Mouse (Mus musculus) CH12.LX (cell line): ENCODE data around the gene Krtcap3. TPM values are rescaled to one million over a fixed set of nuclear protein-coding genes. Genes with fewer than 3 reads are reported as not detected.

Experiments used
- DNase-seq: peaks from one replicate; pipeline ENCODE4 v3.0.0-alpha.2; 2013; ENCODE audit errors: extremely low read depth
- H3K27ac ChIP-seq: 2 replicates; pipeline ENCODE4 v1.5.1; 2012; ENCODE audit warnings: low read depth, mild to moderate bottlenecking, control low read depth, moderate library complexity; ENCODE audit not compliant: insufficient read depth
- H3K27me3 ChIP-seq: replicated peaks from 2 replicates; pipeline ENCODE3; 2012; ENCODE audit warnings: inconsistent platforms
- H3K36me3 ChIP-seq, 2 experiments: replicated peaks in 1 of 2; 2 replicates each; pipeline versions ENCODE3 to v1.6.1; 2012; ENCODE audit warnings: inconsistent platforms in 1 of 2, low read length in 1 of 2, mild to moderate bottlenecking in 1 of 2, mixed read lengths in 1 of 2, moderate library complexity in 1 of 2; ENCODE audit not compliant: control insufficient read depth in 1 of 2, insufficient read depth in 1 of 2
- H3K4me1 ChIP-seq, 2 experiments: 2 replicates each; pipeline ENCODE4 v1.6.1; 2012; ENCODE audit warnings: inconsistent platforms in 1 of 2, moderate library complexity in 1 of 2; ENCODE audit not compliant: insufficient read depth in 2 of 2, control insufficient read depth in 1 of 2
- H3K4me2 ChIP-seq: 2 replicates; pipeline ENCODE4 v1.6.1; 2012; ENCODE audit warnings: low read depth, mild to moderate bottlenecking, control low read depth; ENCODE audit not compliant: poor library complexity, insufficient read depth, severe bottlenecking
- H3K4me3 ChIP-seq, 3 experiments: fragments of 150-350 bp in 1 of 3; sonication (generic) in 1 of 3; replicated peaks in 1 of 3; 2 replicates each; pipeline versions ENCODE3 to v1.5.1; 2011 to 2012; ENCODE audit warnings: low read depth in 2 of 3, low read length in 2 of 3, mild to moderate bottlenecking in 2 of 3, moderate library complexity in 2 of 3, control low read depth in 1 of 3, improper control_type of control experiment in 1 of 3, inconsistent platforms in 1 of 3, mixed read lengths in 1 of 3; ENCODE audit not compliant: poor library complexity in 1 of 3
- H3K79me2 ChIP-seq: replicated peaks from 2 replicates; pipeline ENCODE4 v1.6.1; 2012; ENCODE audit warnings: mild to moderate bottlenecking, moderate library complexity; ENCODE audit not compliant: control insufficient read depth, poor library complexity, insufficient read depth, severe bottlenecking; ENCODE audit errors: extremely low read depth
- H3K9ac ChIP-seq: 2 replicates; pipeline ENCODE4 v1.6.1; 2012; ENCODE audit warnings: low read depth, mild to moderate bottlenecking, control low read depth, moderate library complexity; ENCODE audit not compliant: insufficient read depth
- H3K9me3 ChIP-seq: replicated peaks from 2 replicates; pipeline ENCODE3; 2012; ENCODE audit warnings: low read length, inconsistent platforms, mixed read lengths
- BHLHE40 ChIP-seq: IDR thresholded peaks from 2 replicates; pipeline ENCODE4 v1.6.1; 2011; ENCODE audit warnings: mild to moderate bottlenecking, low read depth, low read length, improper control_type of control experiment
- CHD1 ChIP-seq: IDR thresholded peaks from 2 replicates; pipeline ENCODE4 v1.6.1; 2012; ENCODE audit warnings: low read depth, low read length, improper control_type of control experiment, inconsistent platforms
- CHD2 ChIP-seq: IDR thresholded peaks from 2 replicates; pipeline ENCODE4 v1.6.1; 2011; ENCODE audit warnings: low read length, improper control_type of control experiment
- E2F4 ChIP-seq: IDR thresholded peaks from 2 replicates; pipeline ENCODE4 v1.6.1; 2011; ENCODE audit warnings: low read depth, low read length, improper control_type of control experiment; ENCODE audit not compliant: insufficient replicate concordance
- ELF1 ChIP-seq: IDR thresholded peaks from 2 replicates; pipeline ENCODE4 v1.6.1; 2014; ENCODE audit warnings: low read depth, mild to moderate bottlenecking, inconsistent platforms, low read length, improper control_type of control experiment
- EP300 ChIP-seq: IDR thresholded peaks from 2 replicates; pipeline ENCODE4 v1.6.1; 2011; ENCODE audit warnings: low read length, improper control_type of control experiment
- ETS1 ChIP-seq: conservative IDR thresholded peaks from 2 replicates; pipeline ENCODE4 v1.6.1; 2012; ENCODE audit warnings: low read depth, mild to moderate bottlenecking, inconsistent platforms, low read length, improper control_type of control experiment, moderate library complexity
- GABPA ChIP-seq: IDR thresholded peaks from 2 replicates; pipeline ENCODE4 v1.6.1; 2012; ENCODE audit warnings: low read depth, low read length, improper control_type of control experiment, inconsistent platforms; ENCODE audit not compliant: insufficient replicate concordance
- IRF4 ChIP-seq: IDR thresholded peaks from 2 replicates; pipeline ENCODE4 v1.6.1; 2014; ENCODE audit warnings: low read depth, mild to moderate bottlenecking, inconsistent platforms, low read length, improper control_type of control experiment
- JUND ChIP-seq: conservative IDR thresholded peaks from 2 replicates; pipeline ENCODE4 v1.6.1; 2011; ENCODE audit warnings: low read depth, low read length, improper control_type of control experiment
- KAT2A ChIP-seq: IDR thresholded peaks from 2 replicates; pipeline ENCODE4 v1.6.1; 2012; ENCODE audit warnings: low read length, improper control_type of control experiment, inconsistent platforms; ENCODE audit not compliant: insufficient replicate concordance
- MAFK ChIP-seq: IDR thresholded peaks from 2 replicates; pipeline ENCODE4 v1.6.1; 2011; ENCODE audit warnings: low read length, improper control_type of control experiment; ENCODE audit not compliant: insufficient replicate concordance
- MAZ ChIP-seq: IDR thresholded peaks from 2 replicates; pipeline ENCODE4 v1.6.1; 2012; ENCODE audit warnings: low read depth, mild to moderate bottlenecking, inconsistent platforms, low read length, improper control_type of control experiment, moderate library complexity
- NELFE ChIP-seq: IDR thresholded peaks from 2 replicates; pipeline ENCODE4 v1.6.1; 2011; ENCODE audit warnings: low read depth, low read length, improper control_type of control experiment
- NRF1 ChIP-seq: IDR thresholded peaks from 2 replicates; pipeline ENCODE4 v1.6.1; 2014; ENCODE audit warnings: low read depth, mild to moderate bottlenecking, inconsistent platforms, low read length, improper control_type of control experiment, moderate library complexity
- POLR2A ChIP-seq: IDR thresholded peaks from 2 replicates; pipeline ENCODE4 v1.6.1; 2011; ENCODE audit warnings: low read depth, mild to moderate bottlenecking, improper control_type of control experiment, low read length
- POLR2AphosphoS2 ChIP-seq: IDR thresholded peaks from 2 replicates; pipeline ENCODE4 v1.6.1; 2011; ENCODE audit warnings: low read depth, low read length, improper control_type of control experiment
- RAD21 ChIP-seq: IDR thresholded peaks from 2 replicates; pipeline ENCODE4 v1.6.1; 2011; ENCODE audit warnings: low read depth, mild to moderate bottlenecking, low read length, improper control_type of control experiment, moderate library complexity
- RCOR1 ChIP-seq: conservative IDR thresholded peaks from 2 replicates; pipeline ENCODE4 v1.6.1; 2012; ENCODE audit warnings: low read depth, mild to moderate bottlenecking, inconsistent platforms, low read length, improper control_type of control experiment
- SIN3A ChIP-seq: IDR thresholded peaks from 2 replicates; pipeline ENCODE4 v1.6.1; 2012; ENCODE audit warnings: low read length, improper control_type of control experiment, inconsistent platforms
- TBP ChIP-seq: conservative IDR thresholded peaks from 2 replicates; pipeline ENCODE4 v1.6.1; 2011; ENCODE audit warnings: low read depth, low read length, improper control_type of control experiment
- TCF12 ChIP-seq: IDR thresholded peaks from 2 replicates; pipeline ENCODE4 v1.6.1; 2014; ENCODE audit warnings: low read depth, mild to moderate bottlenecking, inconsistent platforms, low read length, improper control_type of control experiment
- UBTF ChIP-seq: IDR thresholded peaks from 2 replicates; pipeline ENCODE4 v1.6.1; 2012; ENCODE audit warnings: low read depth, mild to moderate bottlenecking, inconsistent platforms, low read length, improper control_type of control experiment, moderate library complexity
- USF2 ChIP-seq: conservative IDR thresholded peaks from 2 replicates; pipeline ENCODE4 v1.6.1; 2011; ENCODE audit warnings: low read depth, low read length, improper control_type of control experiment
- ZC3H11A ChIP-seq: IDR thresholded peaks from 2 replicates; pipeline ENCODE4 v1.6.1; 2012; ENCODE audit warnings: low read depth, mild to moderate bottlenecking, inconsistent platforms, low read length, improper control_type of control experiment
- ZKSCAN1 ChIP-seq: IDR thresholded peaks from 2 replicates; pipeline ENCODE4 v1.6.1; 2012; ENCODE audit warnings: low read depth, inconsistent platforms, low read length, improper control_type of control experiment, borderline replicate concordance
- ZNF384 ChIP-seq: IDR thresholded peaks from 2 replicates; pipeline ENCODE4 v1.6.1; 2012; ENCODE audit warnings: low read depth, low read length, improper control_type of control experiment, inconsistent platforms
- dilution Hi-C: fragments of 300-500 bp; cut with MboI; formaldehyde crosslinking; loops from 2 replicates; pipeline ENCODE4 v1.14.3; 2020; ENCODE audit warnings: low sequenced_read_pairs; ENCODE audit not compliant: extremely low pct_unique_long_range_greater_than_20kb, extremely low pct_ligation_motif_present
- in situ Hi-C: fragments of 300-500 bp; cut with MboI; formaldehyde crosslinking; loops from 3 replicates; pipeline ENCODE4 v1.14.3; 2019; ENCODE audit warnings: low sequenced_read_pairs, low pct_ligation_motif_present, low pct_unique_long_range_greater_than_20kb, mixed read lengths
- polyA plus RNA-seq: library from polyadenylated mRNA; unstranded; fragments of >175 nt; gene quantifications from 2 replicates; pipeline ENCODE4 v1.2.1, GENCODE M21; 2012; ENCODE audit warnings: low read depth; ENCODE audit not compliant: insufficient read length
- total RNA-seq, 2 experiments: library from RNA; depleted of rRNA; stranded (reverse); fragments of 300-350 nt in 1 of 2; fragments of >200 nt in 1 of 2; gene quantifications; 2 replicates each; pipeline ENCODE4 v1.2.3; 2012 to 2014

The Krtcap3 gene
- total and polyA plus RNA-seq, 3 experiments, result 8.6 to 14.1 (median 9.8) TPM

DNA sequence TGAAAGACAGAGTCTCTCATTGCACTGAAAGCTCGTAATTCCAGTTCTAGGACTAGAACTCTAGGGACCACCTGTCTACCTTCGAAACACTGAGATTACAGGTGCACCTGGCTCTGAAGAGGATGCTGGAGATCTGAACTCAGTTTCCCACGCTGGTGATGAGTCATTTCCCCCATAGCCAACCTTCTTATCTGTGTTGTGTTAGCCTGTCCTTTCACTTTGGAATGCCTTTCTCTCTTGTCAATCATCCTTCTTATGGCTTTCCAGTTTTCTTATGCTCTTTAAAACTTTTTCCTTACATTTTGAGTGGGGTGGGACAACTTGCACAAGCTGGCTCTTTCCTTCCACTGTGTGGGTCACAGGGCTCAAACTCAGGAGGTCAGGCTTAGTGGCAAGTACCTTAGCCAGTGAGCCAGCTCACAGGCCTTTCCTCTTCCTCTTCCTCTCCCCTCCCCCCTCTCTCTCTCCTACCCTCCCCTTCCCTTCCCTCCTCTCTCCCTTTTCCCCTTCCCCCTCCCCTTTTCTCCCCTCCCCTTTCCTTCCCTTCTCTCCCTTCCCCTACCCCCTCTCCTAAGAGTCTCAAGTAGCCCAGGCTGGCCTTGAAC is 38.2 kb downstream of the Krtcap3 start:
- DNase-seq, result peak; percentile 9
- peaks cover 14 to 20% of the 10 kb centered on the region in 2 experiments for H3K36me3 ChIP-seq
- dilution Hi-C loops (no loop called here), in situ Hi-C loops (no loop called here)
- no peaks in the 10 kb centered on the region for H3K79me2 ChIP-seq
- H3K4me3 ChIP-seq, result peak overlapping the region; percentile 43 to 64 (median 62)
- H3K9me3 ChIP-seq, result no peaks in the 10 kb centered on the region
- TF ChIP-seq GABPA, result no peak
- no peak for TF ChIP-seq BHLHE40
- TF ChIP-seq CHD1, result no peak
- no peak for TF ChIP-seq ELF1
- TF ChIP-seq ZNF384, result no peak
- no peak for TF ChIP-seq TBP
- TF ChIP-seq JUND, result peak; percentile 78
- no peak for TF ChIP-seq IRF4
- TF ChIP-seq TCF12, result 0 out of 2 replicates have a peak, but pooled peaks have one; percentile 19
- TF ChIP-seq ETS1, result peak; percentile 43
- 0 out of 2 replicates have a peak, but pooled peaks have one; percentile 21 for TF ChIP-seq MAZ
- TF ChIP-seq RCOR1, result no peak
- no peak for TF ChIP-seq POLR2A
- TF ChIP-seq E2F4, result no peak
- peak overlapping the region; percentile 82 for H3K4me2 ChIP-seq
- H3K9ac ChIP-seq, result peak overlapping the region; percentile 89
- H3K27ac ChIP-seq, result peak overlapping the region; percentile 98
- H3K27me3 ChIP-seq, result peaks cover 28% of the 10 kb centered on the region
- H3K4me1 ChIP-seq, result peaks cover 9 to 33% of the 10 kb centered on the region in 2 experiments; a peak in 3 of 4 replicates

DNA sequence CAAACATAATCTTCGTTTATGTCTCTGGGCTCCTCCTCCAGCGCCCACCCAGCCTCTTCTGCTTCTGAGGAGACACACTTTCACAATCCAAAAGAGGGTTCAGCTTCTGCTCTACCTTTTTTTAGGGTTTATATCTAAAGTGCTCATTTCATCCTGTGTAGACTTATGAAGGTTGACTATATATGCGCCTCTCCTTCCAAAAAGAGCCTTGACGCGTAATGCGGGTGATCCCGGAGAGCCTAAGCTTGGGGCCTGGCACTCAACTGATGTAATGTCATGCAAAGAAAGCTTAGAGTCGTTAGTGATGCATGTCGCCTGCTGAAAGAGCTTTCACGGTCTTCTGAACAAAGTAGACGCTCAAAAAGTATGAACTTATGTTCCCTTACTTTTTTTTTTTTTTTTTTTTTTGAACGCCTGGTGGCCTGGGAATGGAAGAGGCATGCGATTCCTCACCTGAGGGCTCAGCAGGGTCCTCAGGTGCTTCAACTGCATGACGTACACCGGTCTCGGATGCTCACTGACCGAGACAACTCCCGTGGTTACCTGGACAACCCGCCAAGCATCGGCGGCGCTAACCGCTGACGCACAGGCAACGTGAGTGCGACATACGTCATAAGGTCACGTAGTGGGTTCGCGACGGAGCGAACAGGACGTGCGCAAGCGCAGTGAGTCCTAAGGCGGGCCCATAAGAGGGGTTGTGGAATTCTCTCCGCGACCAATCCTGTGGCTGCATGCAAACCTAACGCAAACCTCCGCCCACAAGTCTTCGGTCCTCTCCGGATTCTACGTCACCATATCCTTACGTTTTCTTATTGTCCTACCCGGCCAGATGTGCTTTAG is 39.2 kb downstream of the Krtcap3 start, which contains the start of gene Ift172:
TSS of gene Ift172 (minus strand) at position 596 of the 840 bp plus-strand sequence.
- peak; percentile 99 for DNase-seq
- Histone ChIP-seq H3K9me3 (no peaks in the 10 kb centered on the region), H3K9ac (peak within 1 kb of the TSS; percentile 89), H3K4me1 (peaks cover 9 to 33% of the 10 kb centered on the region in 2 experiments; a peak in 3 of 4 replicates), H3K27me3 (peaks cover 38% of the 10 kb centered on the region), H3K4me3 (peak within 1 kb of the TSS; percentile 55 to 93 (median 62)), H3K36me3 (peaks cover 8 to 11% of the 10 kb centered on the region in 2 experiments), H3K79me2 (no peaks in the 10 kb centered on the region), H3K27ac (peak within 1 kb of the TSS; percentile 98), H3K4me2 (peak within 1 kb of the TSS; percentile 82)
- in situ Hi-C loops, result no loop called here
- dilution Hi-C loops, result no loop called here
- TF ChIP-seq NRF1, result peak; percentile 100
- TF ChIP-seq ZKSCAN1, result no peak
- no peak; the same call in 1 of the 2 replicates for TF ChIP-seq IRF4
- TF ChIP-seq USF2, result no peak; the same call in 1 of the 2 replicates
- no peak for TF ChIP-seq ZC3H11A
- peak; percentile 32; the same call in 1 of the 2 replicates for TF ChIP-seq NELFE
- no peak for TF ChIP-seq UBTF
- peak; percentile 76 for TF ChIP-seq GABPA
- TF ChIP-seq RCOR1, result no peak
- no peak for TF ChIP-seq MAFK
- no peak for TF ChIP-seq POLR2AphosphoS2
- peak; percentile 50; the same call in 1 of the 2 replicates for TF ChIP-seq ETS1
- no peak for TF ChIP-seq CHD1
- TF ChIP-seq RAD21, result no peak
- no peak for TF ChIP-seq JUND
- TF ChIP-seq E2F4, result no peak
- no peak for TF ChIP-seq EP300
- TF ChIP-seq SIN3A, result peak; percentile 81; the same call in 1 of the 2 replicates
- peak; percentile 55; the same call in 1 of the 2 replicates for TF ChIP-seq ELF1
- peak; percentile 66 for TF ChIP-seq ZNF384
- TF ChIP-seq BHLHE40, result peak; percentile 78
- no peak for TF ChIP-seq MAZ
- TF ChIP-seq CHD2, result no peak
- TF ChIP-seq KAT2A, result no peak; the same call in 1 of the 2 replicates
- peak; percentile 86 for TF ChIP-seq TCF12
